9 mouse cellular contexts compared by ENCODE assay signal in genomic region chr7:45628364-45629294, GRCm38 (mm10). TPM values are rescaled to one million over a fixed set of nuclear protein-coding genes. Genes with fewer than 3 reads are reported as not detected.
DNase-seq lines count a peak whose midpoint lies in the region; ATAC-seq and TF ChIP-seq lines count a peak whose summit lies in the region.
"Had no signal": no experiment of that assay in that cellular context is flagged by ENCODE, and none has a peak within 500 bp of the region (broad histone marks: within the 10 kb centered on the region; RNA-seq: fewer than 3 reads in every experiment).

No protein-coding gene starts in this region.

- H3K4me2 ChIP-seq in heart, embryonic 16.5 days (ENCODE audit: low read depth, low read length), result peak overlapping the region; percentile 95
- peak overlapping the region; percentile 63 for H3K4me2 ChIP-seq in liver, embryonic 14.5 days (ENCODE audit: low read depth)
- peak overlapping the region; percentile 99 for H3K4me2 ChIP-seq in stomach, embryonic 14.5 days (replicated peaks; ENCODE audit: low read depth, low read length)

- peaks cover 90% of the 10 kb centered on the region for H3K27me3 ChIP-seq in forebrain, embryonic 10.5 days (ENCODE audit: poor library complexity, severe bottlenecking)
- H3K27me3 ChIP-seq in heart, embryonic 16.5 days (ENCODE audit: control insufficient read depth, insufficient read depth, low read length), result peaks cover 10% of the 10 kb centered on the region; the same call in 1 of the 2 replicates
- peaks cover 20% of the 10 kb centered on the region for H3K27me3 ChIP-seq in liver, embryonic 14.5 days (ENCODE audit: control insufficient read depth, insufficient read depth, low read length)
- H3K27me3 ChIP-seq in stomach, embryonic 14.5 days (ENCODE audit: control insufficient read depth, insufficient read depth, low read length), result no peaks in the 10 kb centered on the region

- peak; percentile 60 for TF ChIP-seq CTCF in liver, embryonic 14.5 days (IDR thresholded peaks at IDR 0.05; ENCODE audit: low read depth)

- H3K4me3 ChIP-seq in forebrain, embryonic 10.5 days, result peak overlapping the region; percentile 70
- peak overlapping the region; percentile 65 for H3K4me3 ChIP-seq in heart, embryonic 16.5 days (ENCODE audit: low read length)
- peak overlapping the region; percentile 13 to 49 for H3K4me3 ChIP-seq in liver, embryonic 14.5 days (ENCODE audit: insufficient read depth in 1 of 2, low read depth in 2 of 2, low read length in 2 of 2)
- peak overlapping the region; percentile 60 for H3K4me3 ChIP-seq in stomach, embryonic 14.5 days (ENCODE audit: low read depth, low read length)

- peak overlapping the region; percentile 88 for H3K27ac ChIP-seq in forebrain, embryonic 10.5 days
- H3K27ac ChIP-seq in heart, embryonic 16.5 days (ENCODE audit: low read length), result peak overlapping the region; percentile 65
- H3K27ac ChIP-seq in liver, embryonic 14.5 days, result no peak overlapping the region
- peak overlapping the region; percentile 55 for H3K27ac ChIP-seq in stomach, embryonic 14.5 days (ENCODE audit: low read length)

- no peaks in the 10 kb centered on the region for H3K36me3 ChIP-seq in forebrain, embryonic 10.5 days (replicated peaks)
- no peaks in the 10 kb centered on the region for H3K36me3 ChIP-seq in heart, embryonic 16.5 days (ENCODE audit: control insufficient read depth, insufficient read depth)
- H3K36me3 ChIP-seq in liver, embryonic 14.5 days (replicated peaks; ENCODE audit: control insufficient read depth, insufficient read depth, low read depth), result no peaks in the 10 kb centered on the region
- H3K36me3 ChIP-seq in stomach, embryonic 14.5 days (ENCODE audit: control insufficient read depth, insufficient read depth, low read length), result no peaks in the 10 kb centered on the region
- H3K36me3 ChIP-seq: G1E had no signal

- H3K9ac ChIP-seq in heart, embryonic 16.5 days (ENCODE audit: low read length), result peak overlapping the region; percentile 86
- H3K9ac ChIP-seq in liver, embryonic 14.5 days (replicated peaks), result peak overlapping the region; percentile 13; the same call in 1 of the 2 replicates
- H3K9ac ChIP-seq in stomach, embryonic 14.5 days (replicated peaks; ENCODE audit: low read depth, low read length), result peak overlapping the region; percentile 72

- peaks cover 18% of the 10 kb centered on the region for H3K4me1 ChIP-seq in forebrain, embryonic 10.5 days
- peaks cover 13% of the 10 kb centered on the region for H3K4me1 ChIP-seq in heart, embryonic 16.5 days (ENCODE audit: control insufficient read depth, insufficient read depth, low read length)
- H3K4me1 ChIP-seq in liver, embryonic 14.5 days (replicated peaks; ENCODE audit: control insufficient read depth in 2 of 2, insufficient read depth in 2 of 2, low read length in 1 of 2), result no peaks in the 10 kb centered on the region
- 0 out of 2 replicates have a peak, but pooled peaks cover 2% of the 10 kb centered on the region for H3K4me1 ChIP-seq in stomach, embryonic 14.5 days (ENCODE audit: control insufficient read depth, insufficient read depth, low read length)

- DNase-seq in CD4-positive, CD25-positive, alpha-beta regulatory T cell, adult 2 months (ENCODE audit: low read depth, low spot score), result peak; percentile 96
- peak; percentile 69 for DNase-seq in c-Kit-positive CD71-positive TER-119-negative erythroid progenitor cells, embryonic 14.5 days (ENCODE audit: low read depth)
- DNase-seq in forebrain, embryonic 10.5 days (ENCODE audit: extremely low spot score, low spot score), result peak; percentile 82
- DNase-seq in kidney, postnatal 14 days, result peak; percentile 93
- peak; percentile 43 to 56 (median 48) for DNase-seq in liver, embryonic 14.5 days (ENCODE audit: low read depth in 3 of 3, low spot score in 3 of 3)
- DNase-seq in neural tube, embryonic 10.5 days (ENCODE audit: extremely low spot score, low spot score), result peak; percentile 86

- WGBS in forebrain, embryonic 10.5 days, result 1% methylated on average over 105 of the region's 105 CpGs
- 1% methylated on average over 105 of the region's 105 CpGs for WGBS in heart, embryonic 16.5 days
- WGBS in liver, embryonic 14.5 days (ENCODE audit: insufficient replicate concordance), result 2% methylated on average over 105 of the region's 105 CpGs
- 1% methylated on average over 105 of the region's 105 CpGs for WGBS in stomach, embryonic 14.5 days

- no peaks in the 10 kb centered on the region for H3K9me3 ChIP-seq in forebrain, embryonic 10.5 days
- no peaks in the 10 kb centered on the region for H3K9me3 ChIP-seq in heart, embryonic 16.5 days (replicated peaks; ENCODE audit: control insufficient read depth, low read length)
- H3K9me3 ChIP-seq in liver, embryonic 14.5 days (ENCODE audit: control insufficient read depth, low read length), result no peaks in the 10 kb centered on the region
- H3K9me3 ChIP-seq in stomach, embryonic 14.5 days (ENCODE audit: control insufficient read depth, low read depth, low read length), result no peaks in the 10 kb centered on the region

- peak; percentile 67 for ATAC-seq in heart, embryonic 16.5 days (replicated peaks; ENCODE audit: extremely low read depth, insufficient read depth, low FRiP score)
- peak; percentile 73 for ATAC-seq in liver, embryonic 14.5 days (ENCODE audit: insufficient read depth)
- peak; percentile 78 for ATAC-seq in stomach, embryonic 14.5 days (ENCODE audit: insufficient number of reproducible peaks, insufficient read depth, low FRiP score, low read depth)

- TF ChIP-seq EP300 in liver, embryonic 14.5 days (IDR thresholded peaks at IDR 0.05; ENCODE audit: low read depth), result no peak

RNA-seq across cellular contexts. Expression of gene Rasip1, which starts 1.3 kb away (rescaled TPM):
- polyA plus RNA-seq in forebrain, embryonic 10.5 days (2016; fragmentation: Nextera tagmentation; extraction: Ambion mirVana), result 4.5 and 4.7 TPM in 2 replicates
- 15.4 and 16.3 TPM in 2 replicates for polyA plus RNA-seq in heart, embryonic 16.5 days (2015; fragmentation: Nextera tagmentation; extraction: Ambion mirVana)
- polyA plus RNA-seq in liver, embryonic 14.5 days (2012; rRNA removed), result 2.2 and 2.6 TPM in 2 replicates
- 1.3 and 2.6 TPM in 2 replicates for polyA plus RNA-seq in liver, embryonic 14.5 days (2014; fragmentation: Nextera tagmentation; extraction: Ambion mirVana)
- polyA plus RNA-seq in stomach, embryonic 14.5 days (2014; fragmentation: Nextera tagmentation; extraction: Ambion mirVana), result 6.2 and 7.8 TPM in 2 replicates

RNA-seq across cellular contexts. Expression of gene Izumo1, which starts 7.0 kb away (rescaled TPM):
- polyA plus RNA-seq in forebrain, embryonic 10.5 days (2016; fragmentation: Nextera tagmentation; extraction: Ambion mirVana), result 0.25 TPM in 1 of 2 replicates, not detected in the other
- polyA plus RNA-seq in heart, embryonic 16.5 days (2015; fragmentation: Nextera tagmentation; extraction: Ambion mirVana), result 0.21 and 0.26 TPM in 2 replicates
- 0.10 and 0.15 TPM in 2 replicates for polyA plus RNA-seq in liver, embryonic 14.5 days (2012; rRNA removed)
- 0.09 TPM in 1 of 2 replicates, not detected in the other for polyA plus RNA-seq in liver, embryonic 14.5 days (2014; fragmentation: Nextera tagmentation; extraction: Ambion mirVana)
- 0.23 and 0.62 TPM in 2 replicates for polyA plus RNA-seq in stomach, embryonic 14.5 days (2014; fragmentation: Nextera tagmentation; extraction: Ambion mirVana)

RNA-seq across cellular contexts. Expression of gene Mamstr, which starts 11.1 kb away (rescaled TPM):
- polyA plus RNA-seq in forebrain, embryonic 10.5 days (2016; fragmentation: Nextera tagmentation; extraction: Ambion mirVana), result 1.7 and 3.1 TPM in 2 replicates
- polyA plus RNA-seq in heart, embryonic 16.5 days (2015; fragmentation: Nextera tagmentation; extraction: Ambion mirVana), result 7.6 and 9.0 TPM in 2 replicates
- 0.25 and 0.56 TPM in 2 replicates for polyA plus RNA-seq in liver, embryonic 14.5 days (2012; rRNA removed)
- polyA plus RNA-seq in liver, embryonic 14.5 days (2014; fragmentation: Nextera tagmentation; extraction: Ambion mirVana), result 0.18 TPM in 1 of 2 replicates, not detected in the other
- polyA plus RNA-seq in stomach, embryonic 14.5 days (2014; fragmentation: Nextera tagmentation; extraction: Ambion mirVana), result 7.2 TPM in 2 replicates
- polyA plus RNA-seq: G1E had no signal

RNA-seq across cellular contexts. Expression of gene Fut1, which starts 11.5 kb away (rescaled TPM):
- 0.07 TPM in 1 of 2 replicates, not detected in the other for polyA plus RNA-seq in forebrain, embryonic 10.5 days (2016; fragmentation: Nextera tagmentation; extraction: Ambion mirVana)
- 0.15 and 0.83 TPM in 2 replicates for polyA plus RNA-seq in heart, embryonic 16.5 days (2015; fragmentation: Nextera tagmentation; extraction: Ambion mirVana)
- polyA plus RNA-seq in liver, embryonic 14.5 days (2012; rRNA removed), result not detected in 2 replicates
- not detected in 2 replicates for polyA plus RNA-seq in liver, embryonic 14.5 days (2014; fragmentation: Nextera tagmentation; extraction: Ambion mirVana)
- polyA plus RNA-seq in stomach, embryonic 14.5 days (2014; fragmentation: Nextera tagmentation; extraction: Ambion mirVana), result 0.63 and 0.78 TPM in 2 replicates
- polyA plus RNA-seq: G1E had no signal

RNA-seq across cellular contexts. Expression of gene Fgf21, which starts 13.3 kb away (rescaled TPM):
- not detected in 2 replicates for polyA plus RNA-seq in forebrain, embryonic 10.5 days (2016; fragmentation: Nextera tagmentation; extraction: Ambion mirVana)
- polyA plus RNA-seq in heart, embryonic 16.5 days (2015; fragmentation: Nextera tagmentation; extraction: Ambion mirVana), result 1.5 and 1.7 TPM in 2 replicates
- not detected in 2 replicates for polyA plus RNA-seq in liver, embryonic 14.5 days (2012; rRNA removed)
- polyA plus RNA-seq in liver, embryonic 14.5 days (2014; fragmentation: Nextera tagmentation; extraction: Ambion mirVana), result not detected in 2 replicates
- 0.36 and 0.55 TPM in 2 replicates for polyA plus RNA-seq in stomach, embryonic 14.5 days (2014; fragmentation: Nextera tagmentation; extraction: Ambion mirVana)
- polyA plus RNA-seq: G1E had no signal

Comparison
In these comparisons a context has a peak if more than half of its experiments do, and no peak if none do; other contexts are left out.
1. H3K9ac ChIP-seq: peak in every context shown above with its lines; median percentile 86 in heart, embryonic 16.5 days; 72 in stomach, embryonic 14.5 days; 13 in liver, embryonic 14.5 days.